Mouse (Mus musculus): ENCODE results near the gene Madd. TPM values are rescaled to one million over a fixed set of nuclear protein-coding genes. Genes with fewer than 3 reads are reported as not detected.
A peak's percentile ranks its signal among the peaks of the same experiment; 100 is the strongest.

Madd gene
- 13.7 and 14.0 TPM in 2 replicates for polyA plus RNA-seq (2014; fragmentation: Nextera tagmentation; extraction: Ambion mirVana)

- ATAC-seq (replicated peaks; ENCODE audit: low FRiP score) (peak; percentile 37), DNase-seq (ENCODE audit: low spot score) (peak; percentile 54)
- Histone ChIP-seq H3K36me3 (ENCODE audit: control insufficient read depth, insufficient read depth, low read length) (no peaks in the 10 kb centered on the region), H3K4me3 (ENCODE audit: low read depth, low read length) (peak within 1 kb of the TSS; percentile 87), H3K4me2 (peak within 1 kb of the TSS; percentile 93), H3K4me1 (replicated peaks; ENCODE audit: control insufficient read depth, insufficient read depth, low read length) (peaks cover 17% of the 10 kb centered on the region), H3K9me3 (ENCODE audit: control insufficient read depth, low read length) (no peaks in the 10 kb centered on the region), H3K9ac (ENCODE audit: low read depth, low read length) (peak within 1 kb of the TSS; percentile 79), H3K27me3 (replicated peaks; ENCODE audit: control insufficient read depth, insufficient read depth, low read length) (no peaks in the 10 kb centered on the region), H3K27ac (ENCODE audit: low read depth, low read length) (peak within 1 kb of the TSS; percentile 53)
- WGBS: 43% methylated on average over 15 of the region's 15 CpGs
These were observed at the start of gene Madd for GRCm38 (mm10) chr2:91183711-91184405. Gene Madd (minus strand): TSS chr2:91183837.

- Histone ChIP-seq H3K4me2 (no peak overlapping the region), H3K4me3 (ENCODE audit: low read depth, low read length) (no peak overlapping the region), H3K27me3 (replicated peaks; ENCODE audit: control insufficient read depth, insufficient read depth, low read length) (no peaks in the 10 kb centered on the region), H3K36me3 (ENCODE audit: control insufficient read depth, insufficient read depth, low read length) (no peaks in the 10 kb centered on the region), H3K4me1 (replicated peaks; ENCODE audit: control insufficient read depth, insufficient read depth, low read length) (no peaks in the 10 kb centered on the region), H3K9me3 (ENCODE audit: control insufficient read depth, low read length) (no peaks in the 10 kb centered on the region), H3K27ac (ENCODE audit: low read depth, low read length) (no peak overlapping the region), H3K9ac (ENCODE audit: low read depth, low read length) (no peak overlapping the region)
- no peak for DNase-seq (ENCODE audit: low spot score)
- WGBS: 79% methylated on average over 2 of the region's 2 CpGs
- no peak for ATAC-seq (replicated peaks; ENCODE audit: low FRiP score)
These were observed 46.1 kb upstream of the Madd start for GRCm38 (mm10) chr2:91229735-91230134.

GRCm38 (mm10) chr2:91223614-91224013, 40.0 kb upstream of the Madd start:
- H3K9ac ChIP-seq (ENCODE audit: low read depth, low read length): no peak overlapping the region
- no peaks in the 10 kb centered on the region for H3K4me1 ChIP-seq (replicated peaks; ENCODE audit: control insufficient read depth, insufficient read depth, low read length)
- DNase-seq (ENCODE audit: low spot score): no peak
- H3K9me3 ChIP-seq (ENCODE audit: control insufficient read depth, low read length): no peaks in the 10 kb centered on the region
- ATAC-seq (replicated peaks; ENCODE audit: low FRiP score): no peak
- 81% methylated on average over 2 of the region's 2 CpGs for WGBS
- no peak overlapping the region for H3K4me3 ChIP-seq (ENCODE audit: low read depth, low read length)
- H3K27ac ChIP-seq (ENCODE audit: low read depth, low read length): no peak overlapping the region
- no peaks in the 10 kb centered on the region for H3K36me3 ChIP-seq (ENCODE audit: control insufficient read depth, insufficient read depth, low read length)
- no peak overlapping the region for H3K4me2 ChIP-seq
- H3K27me3 ChIP-seq (replicated peaks; ENCODE audit: control insufficient read depth, insufficient read depth, low read length): no peaks in the 10 kb centered on the region

GRCm38 (mm10) chr2:91220501-91220900, 36.9 kb upstream of the Madd start:
- WGBS: 93% methylated on average over 3 of the region's 3 CpGs
- H3K4me3 ChIP-seq (ENCODE audit: low read depth, low read length): no peak overlapping the region
- DNase-seq (ENCODE audit: low spot score) (no peak), ATAC-seq (replicated peaks; ENCODE audit: low FRiP score) (no peak)
- no peaks in the 10 kb centered on the region for H3K36me3 ChIP-seq (ENCODE audit: control insufficient read depth, insufficient read depth, low read length)
- no peaks in the 10 kb centered on the region for H3K9me3 ChIP-seq (ENCODE audit: control insufficient read depth, low read length)
- H3K4me1 ChIP-seq (replicated peaks; ENCODE audit: control insufficient read depth, insufficient read depth, low read length): no peaks in the 10 kb centered on the region; the same call in 1 of the 2 replicates
- no peak overlapping the region for H3K4me2 ChIP-seq
- no peak overlapping the region for H3K9ac ChIP-seq (ENCODE audit: low read depth, low read length)
- no peaks in the 10 kb centered on the region for H3K27me3 ChIP-seq (replicated peaks; ENCODE audit: control insufficient read depth, insufficient read depth, low read length)
- no peak overlapping the region for H3K27ac ChIP-seq (ENCODE audit: low read depth, low read length)

DNA sequence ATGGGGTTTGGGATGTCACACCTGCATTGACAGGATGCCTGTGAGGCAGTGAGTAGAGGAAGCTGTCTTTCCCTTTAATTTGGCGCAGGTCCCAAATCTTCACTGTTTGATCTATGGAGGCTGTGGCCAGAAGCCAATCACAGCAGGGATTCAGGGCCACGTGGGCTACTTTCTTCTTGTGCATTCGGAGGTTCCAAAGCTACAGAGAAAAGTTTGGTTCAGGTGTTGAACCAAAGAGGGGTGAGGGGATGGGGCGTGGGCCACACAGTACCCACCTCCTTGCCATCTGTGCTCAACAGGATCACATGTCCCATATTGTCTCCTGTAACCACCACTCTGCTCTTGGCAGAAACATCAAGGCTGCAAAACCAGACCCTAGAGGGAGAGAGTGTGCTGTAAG, 33.4 kb upstream of the Madd start:
- Histone ChIP-seq H3K4me1 (replicated peaks; ENCODE audit: control insufficient read depth, insufficient read depth, low read length) (no peaks in the 10 kb centered on the region; the same call in 1 of the 2 replicates), H3K9me3 (ENCODE audit: control insufficient read depth, low read length) (no peaks in the 10 kb centered on the region), H3K4me3 (ENCODE audit: low read depth, low read length) (no peak overlapping the region), H3K27me3 (replicated peaks; ENCODE audit: control insufficient read depth, insufficient read depth, low read length) (no peaks in the 10 kb centered on the region), H3K36me3 (ENCODE audit: control insufficient read depth, insufficient read depth, low read length) (peaks cover 3% of the 10 kb centered on the region), H3K9ac (ENCODE audit: low read depth, low read length) (no peak overlapping the region), H3K27ac (ENCODE audit: low read depth, low read length) (no peak overlapping the region), H3K4me2 (no peak overlapping the region)
- WGBS: 76% methylated on average over 4 of the region's 4 CpGs
- ATAC-seq (replicated peaks; ENCODE audit: low FRiP score): no peak
- DNase-seq (ENCODE audit: low spot score): no peak

GRCm38 (mm10) chr2:91213311-91213710, 29.7 kb upstream of the Madd start:
- DNase-seq (ENCODE audit: low spot score): no peak
- Histone ChIP-seq H3K9ac (ENCODE audit: low read depth, low read length) (no peak overlapping the region), H3K4me3 (ENCODE audit: low read depth, low read length) (no peak overlapping the region), H3K9me3 (ENCODE audit: control insufficient read depth, low read length) (no peaks in the 10 kb centered on the region), H3K4me2 (no peak overlapping the region), H3K36me3 (ENCODE audit: control insufficient read depth, insufficient read depth, low read length) (peaks cover 17% of the 10 kb centered on the region), H3K27ac (ENCODE audit: low read depth, low read length) (no peak overlapping the region), H3K4me1 (replicated peaks; ENCODE audit: control insufficient read depth, insufficient read depth, low read length) (no peaks in the 10 kb centered on the region; the same call in 1 of the 2 replicates), H3K27me3 (replicated peaks; ENCODE audit: control insufficient read depth, insufficient read depth, low read length) (no peaks in the 10 kb centered on the region)
- no peak for ATAC-seq (replicated peaks; ENCODE audit: low FRiP score)

DNA sequence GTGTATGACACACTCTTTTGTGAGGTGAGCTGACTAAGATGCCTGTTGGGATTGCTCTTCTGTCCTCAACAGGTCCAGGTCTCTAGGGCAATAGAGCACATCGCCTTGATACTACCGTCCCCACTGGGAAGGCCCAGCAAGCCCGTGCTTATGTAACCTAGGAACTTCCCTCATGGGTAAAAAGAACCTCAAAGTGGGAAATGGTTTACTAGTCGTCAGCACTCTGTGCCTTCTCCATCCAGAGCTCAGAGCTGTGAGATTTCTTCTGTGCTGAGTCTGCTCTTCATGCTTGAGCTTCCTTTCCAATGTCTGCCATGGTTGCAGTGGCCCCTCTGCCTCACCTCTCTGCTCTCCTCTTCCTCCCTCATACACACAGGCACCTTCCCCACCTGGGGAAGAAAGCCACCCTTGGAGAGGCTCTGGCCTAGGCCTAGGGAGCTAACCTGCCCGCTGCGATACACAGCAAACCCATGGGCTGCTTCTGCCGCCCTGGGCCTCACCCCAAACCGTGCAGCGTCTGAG, 22.7 kb upstream of the Madd start:
- Histone ChIP-seq H3K4me1 (replicated peaks; ENCODE audit: control insufficient read depth, insufficient read depth, low read length) (0 out of 2 replicates have a peak, but pooled peaks cover 3% of the 10 kb centered on the region), H3K27me3 (replicated peaks; ENCODE audit: control insufficient read depth, insufficient read depth, low read length) (no peaks in the 10 kb centered on the region), H3K36me3 (ENCODE audit: control insufficient read depth, insufficient read depth, low read length) (peaks cover 23% of the 10 kb centered on the region), H3K9ac (ENCODE audit: low read depth, low read length) (no peak overlapping the region), H3K27ac (ENCODE audit: low read depth, low read length) (no peak overlapping the region), H3K9me3 (ENCODE audit: control insufficient read depth, low read length) (no peaks in the 10 kb centered on the region), H3K4me3 (ENCODE audit: low read depth, low read length) (no peak overlapping the region), H3K4me2 (no peak overlapping the region)
- no peak for DNase-seq (ENCODE audit: low spot score)
- ATAC-seq (replicated peaks; ENCODE audit: low FRiP score): no peak
- 74% methylated on average over 9 of the region's 9 CpGs for WGBS

- Histone ChIP-seq H3K4me2 (peak overlapping the region; percentile 83), H3K4me3 (ENCODE audit: low read depth, low read length) (peak overlapping the region; percentile 68), H3K36me3 (ENCODE audit: control insufficient read depth, insufficient read depth, low read length) (peaks cover 10% of the 10 kb centered on the region), H3K4me1 (replicated peaks; ENCODE audit: control insufficient read depth, insufficient read depth, low read length) (0 out of 2 replicates have a peak, but pooled peaks cover 3% of the 10 kb centered on the region), H3K27ac (ENCODE audit: low read depth, low read length) (peak overlapping the region; percentile 78; the same call in 1 of the 2 replicates), H3K27me3 (replicated peaks; ENCODE audit: control insufficient read depth, insufficient read depth, low read length) (no peaks in the 10 kb centered on the region), H3K9me3 (ENCODE audit: control insufficient read depth, low read length) (no peaks in the 10 kb centered on the region), H3K9ac (ENCODE audit: low read depth, low read length) (peak overlapping the region; percentile 74)
- DNase-seq (ENCODE audit: low spot score): no peak
- no peak for ATAC-seq (replicated peaks; ENCODE audit: low FRiP score)
- 11% methylated on average over 20 of the region's 20 CpGs for WGBS
These were observed 19.5 kb upstream of the Madd start for GRCm38 (mm10) chr2:91202972-91203656.
